Mouse (Mus musculus) G1E (cell line): ENCODE results near the gene Gadd45b.

ENCODE experiments used
- CTCF ChIP-seq: IDR thresholded peaks from 2 replicates; pipeline ENCODE4 v1.5.1; 2012; ENCODE audit warnings: low read depth, low read length, inconsistent platforms, mixed read lengths
- GATA1 ChIP-seq: IDR thresholded peaks from 2 replicates; pipeline ENCODE4 v1.6.1; 2012; ENCODE audit warnings: borderline replicate concordance, low read length, inconsistent platforms, mixed read lengths
- POLR2AphosphoS5 ChIP-seq: IDR thresholded peaks from 2 replicates; pipeline ENCODE4 v1.6.1; 2012; ENCODE audit warnings: low read depth, low read length, inconsistent platforms; ENCODE audit not compliant: insufficient replicate concordance
- TAL1 ChIP-seq: conservative IDR thresholded peaks from 2 replicates; pipeline ENCODE4 v1.6.1; 2012; ENCODE audit warnings: low read depth, low read length, inconsistent platforms, mixed read lengths

DNA sequence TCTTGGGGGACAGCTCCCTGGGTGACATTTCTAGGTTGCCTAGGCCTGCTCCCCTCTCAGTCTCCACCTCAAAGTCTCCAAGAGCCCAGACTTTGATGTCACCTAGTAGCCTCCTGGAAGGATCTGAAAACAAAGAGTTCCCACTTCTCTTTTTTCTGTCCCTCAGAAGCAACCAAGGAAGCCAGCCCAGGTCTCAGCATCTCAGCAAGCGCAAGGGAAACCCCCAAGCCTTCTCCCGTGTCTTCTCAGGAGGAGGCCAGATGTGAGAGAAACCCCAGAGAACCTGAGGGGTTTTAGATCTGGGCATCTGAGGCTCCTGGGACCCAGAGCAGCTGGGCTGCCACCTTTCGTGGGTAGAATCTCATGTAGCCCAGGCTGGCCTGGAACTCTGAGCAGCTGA, 39.4 kb downstream of the Gadd45b start:
- no peak for TF ChIP-seq CTCF
- no peak for TF ChIP-seq GATA1
- TF ChIP-seq POLR2AphosphoS5, result no peak
- TF ChIP-seq TAL1, result no peak
